Mouse (Mus musculus) heart, embryonic 11.5 days (tissue): ENCODE measurements at regions not wholly inside any gene's neighbourhood (a gene's known extent, or its start where the extent isn't known, plus 50 kb on each side); places are given as distances from the start of the nearest gene placed in this dataset.

ENCODE experiments used
- ATAC-seq: fragments of 200-750 bp; cut with Nextera tagmentation; replicated peaks from 2 replicates; pipeline ENCODE4 v1.8.0; 2017; ENCODE audit warnings: moderate library complexity; ENCODE audit not compliant: insufficient number of reproducible peaks, low FRiP score, low TSS enrichment
- H3K27ac ChIP-seq: fragments of 300-500 bp; sonication (generic); 2 replicates; pipeline ENCODE4 v1.5.1; 2014; ENCODE audit warnings: mild to moderate bottlenecking, low read depth, low read length
- H3K27me3 ChIP-seq: fragments of 300-500 bp; sonication (generic); 2 replicates; pipeline ENCODE4 v1.6.1; 2014; ENCODE audit warnings: mild to moderate bottlenecking, low read length, mixed read lengths; ENCODE audit not compliant: control insufficient read depth, insufficient read depth
- H3K36me3 ChIP-seq: fragments of 300-500 bp; sonication (generic); 2 replicates; pipeline ENCODE4 v1.6.1; 2014; ENCODE audit warnings: mild to moderate bottlenecking, low read length, moderate library complexity, mixed read lengths; ENCODE audit not compliant: control insufficient read depth, insufficient read depth
- H3K4me1 ChIP-seq: fragments of 300-500 bp; sonication (generic); 2 replicates; pipeline ENCODE4 v1.6.1; 2014; ENCODE audit warnings: low read length; ENCODE audit not compliant: control insufficient read depth, insufficient read depth
- H3K4me2 ChIP-seq: fragments of 300-500 bp; sonication (generic); 2 replicates; pipeline ENCODE4 v1.6.1; 2014; ENCODE audit warnings: mild to moderate bottlenecking, moderate library complexity
- H3K4me3 ChIP-seq: fragments of 300-500 bp; sonication (generic); 2 replicates; pipeline ENCODE4 v1.5.1; 2014; ENCODE audit warnings: low read depth, low read length
- H3K9ac ChIP-seq: fragments of 300-500 bp; sonication (generic); 2 replicates; pipeline ENCODE4 v1.6.1; 2014; ENCODE audit warnings: mild to moderate bottlenecking, low read depth, low read length, moderate library complexity
- H3K9me3 ChIP-seq: fragments of 300-500 bp; sonication (generic); replicated peaks from 2 replicates; pipeline ENCODE4 v1.6.1; 2016; ENCODE audit warnings: low read length; ENCODE audit not compliant: control insufficient read depth
- WGBS: fragments of 180-500 bp; shearing (Covaris S2); extraction: QIAGEN DNeasy Blood & Tissue Kit; methylation state at CpG from one replicate; pipeline ENCODE4 v1.1.7; 2014; ENCODE audit not compliant: insufficient replicate concordance; 5-methylcytosine and 5-hydroxymethylcytosine counted together

GRCm38 (mm10) chr14:80789131-80789530, 805.2 kb downstream of the Olfm4 start:
- ATAC-seq = no peak
- Histone ChIP-seq H3K4me3 (no peak overlapping the region), H3K36me3 (no peaks in the 10 kb centered on the region), H3K27me3 (no peaks in the 10 kb centered on the region), H3K9ac (no peak overlapping the region), H3K27ac (no peak overlapping the region), H3K4me2 (no peak overlapping the region), H3K9me3 (no peaks in the 10 kb centered on the region), H3K4me1 (no peaks in the 10 kb centered on the region)
- 58% methylated on average over 1 of the region's 1 CpGs for WGBS

GRCm38 (mm10) chr14:80799370-80799959, 815.6 kb downstream of the Olfm4 start:
- Histone ChIP-seq H3K4me3 (no peak overlapping the region), H3K9ac (no peak overlapping the region), H3K27ac (no peak overlapping the region), H3K36me3 (no peaks in the 10 kb centered on the region), H3K4me1 (no peaks in the 10 kb centered on the region), H3K27me3 (no peaks in the 10 kb centered on the region), H3K9me3 (no peaks in the 10 kb centered on the region), H3K4me2 (no peak overlapping the region)
- no peak for ATAC-seq
- 72% methylated on average over 6 of the region's 6 CpGs for WGBS

DNA sequence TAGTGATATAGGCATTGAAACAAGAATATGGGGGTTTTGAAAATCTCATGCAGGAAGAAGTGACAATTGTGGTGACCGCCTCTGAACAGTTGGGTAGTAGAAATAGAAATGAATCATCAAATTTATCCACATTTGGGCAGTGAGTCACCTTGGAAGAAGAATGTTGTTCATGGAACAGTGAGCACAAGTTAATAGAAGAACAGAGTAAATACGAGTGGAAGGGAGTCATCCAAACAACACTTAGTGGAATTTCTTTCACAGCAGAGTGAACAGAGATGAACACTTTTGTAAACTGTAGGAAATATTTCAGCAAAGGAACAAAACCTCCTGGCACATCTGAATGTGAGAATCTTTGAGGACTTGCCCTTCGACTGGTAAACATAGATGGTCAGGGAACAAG, 846.6 kb downstream of the Olfm4 start:
- H3K4me2 ChIP-seq = no peak overlapping the region
- H3K27me3 ChIP-seq = no peaks in the 10 kb centered on the region
- H3K27ac ChIP-seq = no peak overlapping the region
- H3K4me1 ChIP-seq = no peaks in the 10 kb centered on the region
- no peaks in the 10 kb centered on the region for H3K9me3 ChIP-seq
- 74% methylated on average over 3 of the region's 3 CpGs for WGBS
- no peak for ATAC-seq
- no peaks in the 10 kb centered on the region for H3K36me3 ChIP-seq
- H3K4me3 ChIP-seq = no peak overlapping the region
- no peak overlapping the region for H3K9ac ChIP-seq

DNA sequence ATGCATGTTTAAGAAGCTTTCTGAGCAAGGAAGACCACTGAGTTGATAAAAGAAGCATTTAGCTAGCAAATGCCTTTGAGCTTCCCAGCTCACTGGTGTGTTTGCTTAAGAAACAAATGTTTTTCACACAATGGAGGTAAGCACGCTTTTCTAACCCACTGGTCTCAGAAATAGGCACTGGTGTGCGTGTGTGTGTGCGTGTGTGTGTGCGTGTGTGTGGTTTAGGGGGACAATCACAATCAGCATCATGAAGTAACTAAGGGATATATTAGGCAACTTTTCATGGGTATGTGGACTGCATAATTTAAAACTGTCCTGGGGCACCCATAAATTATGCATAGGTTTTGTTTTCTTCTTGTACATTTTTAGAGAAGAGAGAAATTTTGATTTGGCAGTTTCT, 860.7 kb downstream of the Olfm4 start:
- H3K4me3 ChIP-seq = no peak overlapping the region
- H3K9me3 ChIP-seq = no peaks in the 10 kb centered on the region
- no peaks in the 10 kb centered on the region for H3K36me3 ChIP-seq
- no peak overlapping the region for H3K4me2 ChIP-seq
- ATAC-seq = no peak
- H3K27me3 ChIP-seq = no peaks in the 10 kb centered on the region
- H3K4me1 ChIP-seq = no peaks in the 10 kb centered on the region
- no peak overlapping the region for H3K9ac ChIP-seq
- WGBS = 72% methylated on average over 4 of the region's 4 CpGs
- no peak overlapping the region for H3K27ac ChIP-seq

- ATAC-seq = 0 out of 2 replicates have a peak, but pooled peaks have one; percentile 39
- H3K36me3 ChIP-seq = no peaks in the 10 kb centered on the region
- H3K27ac ChIP-seq = no peak overlapping the region
- H3K4me1 ChIP-seq = no peaks in the 10 kb centered on the region
- H3K27me3 ChIP-seq = no peaks in the 10 kb centered on the region
- no peak overlapping the region for H3K4me3 ChIP-seq
- WGBS = 33% methylated on average over 14 of the region's 14 CpGs
- no peak overlapping the region for H3K9ac ChIP-seq
- H3K9me3 ChIP-seq = no peaks in the 10 kb centered on the region
- 0 out of 2 replicates have a peak overlapping the region, but pooled peaks have one; percentile 2 for H3K4me2 ChIP-seq
These were observed 861.8 kb downstream of the Olfm4 start for GRCm38 (mm10) chr14:80845576-80846269.

DNA sequence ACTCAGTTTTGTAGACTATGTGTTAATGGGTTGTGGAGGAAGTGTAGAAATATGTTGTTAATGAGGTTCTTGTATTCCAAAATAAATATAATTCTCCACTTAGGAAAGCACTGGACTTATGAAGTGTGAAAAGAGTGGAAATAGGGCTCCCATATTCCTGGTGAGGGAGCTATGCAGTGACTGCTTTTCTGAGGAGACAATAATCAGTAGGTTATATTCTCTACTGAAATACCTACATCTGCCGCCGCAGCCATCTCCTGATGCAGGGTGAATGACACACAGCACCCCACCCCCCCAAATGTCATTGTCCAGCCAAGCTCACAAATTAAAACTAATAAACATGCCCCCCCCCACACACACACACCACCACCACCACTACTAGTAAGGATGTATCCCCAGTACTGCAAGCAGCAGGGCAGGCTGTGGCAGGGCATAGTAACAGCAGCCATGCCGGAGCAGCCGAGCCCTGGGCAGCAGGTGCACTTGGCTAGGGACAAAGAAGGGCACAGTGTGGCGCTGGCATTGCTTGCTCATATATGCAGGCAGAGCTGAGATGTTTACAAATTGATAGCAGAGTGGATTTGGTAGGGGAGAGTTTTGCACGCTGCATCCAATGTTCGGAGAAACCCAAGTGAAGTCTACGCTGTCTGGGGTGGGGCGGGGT, 862.7 kb downstream of the Olfm4 start:
- H3K9ac ChIP-seq = no peak overlapping the region
- H3K9me3 ChIP-seq = no peaks in the 10 kb centered on the region
- no peak overlapping the region for H3K27ac ChIP-seq
- H3K4me3 ChIP-seq = no peak overlapping the region
- H3K27me3 ChIP-seq = no peaks in the 10 kb centered on the region
- H3K4me1 ChIP-seq = no peaks in the 10 kb centered on the region
- 85% methylated on average over 9 of the region's 9 CpGs for WGBS
- H3K36me3 ChIP-seq = no peaks in the 10 kb centered on the region
- ATAC-seq = 0 out of 2 replicates have a peak, but pooled peaks have one; percentile 31
- H3K4me2 ChIP-seq = no peak overlapping the region
